Mouse (Mus musculus) thymus, adult 2 months (tissue): ENCODE data around the gene Card9.

Experiments used
- CTCF ChIP-seq: fragments of 200-500 bp; IDR thresholded peaks from 2 replicates; pipeline ENCODE4 v1.5.1; 2012; ENCODE audit warnings: mild to moderate bottlenecking, control low read depth, low read length, moderate library complexity, borderline replicate concordance; ENCODE audit not compliant: control insufficient read depth, poor library complexity, insufficient read depth; ENCODE audit errors: extremely low read depth
- POLR2A ChIP-seq: fragments of 200-500 bp; IDR thresholded peaks from 2 replicates; pipeline ENCODE4 v1.6.1; 2012; ENCODE audit warnings: mild to moderate bottlenecking, low read length, control low read depth, moderate library complexity; ENCODE audit not compliant: control insufficient read depth, poor library complexity, insufficient read depth; ENCODE audit errors: extremely low read depth

- TF ChIP-seq POLR2A: no peak
- no peak for TF ChIP-seq CTCF
Measured at GRCm38 (mm10) chr2:26360772-26361171, at the start of gene Card9.
